Mouse (Mus musculus): ENCODE measurements around the gene Gstt3. TPM values are rescaled to one million over a fixed set of nuclear protein-coding genes. Genes with fewer than 3 reads are reported as not detected.

The Gstt3 gene
- polyA plus RNA-seq (2012; rRNA removed), result 8.6 and 10.4 TPM in 2 replicates

DNA sequence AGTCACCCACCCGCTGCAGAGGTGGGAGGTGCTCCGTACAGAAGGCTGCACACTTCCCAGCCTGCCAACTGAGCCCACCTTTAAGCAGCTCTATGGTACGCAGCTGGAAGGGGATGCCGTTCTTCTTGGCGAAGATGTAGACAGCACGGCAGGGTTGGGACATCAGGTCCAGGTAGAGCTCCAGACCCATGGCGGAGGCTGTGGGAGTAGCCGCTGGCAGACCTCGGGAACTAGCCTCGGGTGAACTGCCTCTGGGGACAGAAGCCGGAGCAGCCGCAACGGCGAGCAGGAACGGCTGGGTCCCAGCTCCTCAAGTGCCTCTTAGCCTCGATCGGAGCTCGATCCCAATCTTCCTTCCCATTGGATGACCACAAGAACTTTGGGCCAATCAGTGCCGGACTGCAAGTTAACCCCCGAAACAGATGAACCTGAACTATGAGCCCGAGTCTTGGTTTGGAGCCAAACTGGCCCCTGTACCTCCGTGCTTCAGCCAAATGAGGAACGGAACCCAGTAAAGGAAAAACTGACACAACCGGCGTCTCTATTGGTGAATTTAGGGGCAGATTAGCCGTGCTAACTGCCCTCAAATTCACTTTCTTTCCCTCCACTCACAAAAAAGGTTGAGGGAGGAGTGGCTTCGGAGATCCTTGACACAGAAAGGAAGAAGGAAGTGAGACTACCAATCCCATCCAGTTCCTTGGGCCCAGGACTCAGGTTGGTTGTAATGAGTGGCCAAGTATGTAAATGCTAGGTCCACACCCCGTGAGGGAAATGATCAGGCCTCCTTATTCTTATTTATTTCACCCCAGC is at the start of gene Gstt3, which contains the start of gene Gm20441:
Gene Gstt3, minus strand, starts transcription at position 646 of the 810 bp plus-strand sequence.
Gene Gm20441, minus strand, starts transcription at position 186 of the 810 bp plus-strand sequence.
- no peak for DNase-seq (ENCODE audit: extremely low spot score in 1 of 2, low spot score in 1 of 2)

DNA sequence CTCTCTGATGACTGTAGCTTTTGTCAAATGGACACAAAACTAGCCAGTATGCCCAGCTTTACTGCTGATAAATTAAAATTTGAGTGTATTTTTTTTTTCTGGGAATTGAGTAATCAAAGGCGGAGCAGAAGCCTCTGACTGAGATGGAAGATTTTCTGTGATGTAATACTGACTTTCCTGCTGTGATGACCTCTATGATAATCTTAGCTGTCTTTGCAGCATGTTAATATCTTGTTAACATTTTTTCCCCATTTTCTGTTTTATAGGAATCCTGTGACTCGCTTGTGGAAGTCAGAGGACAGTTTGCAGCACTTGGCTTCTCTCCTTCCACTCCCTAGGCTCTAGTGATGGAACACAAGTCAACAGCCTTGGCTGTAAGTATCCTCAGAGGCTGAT is 49.1 kb upstream of the Gstt3 start:
- no peak for DNase-seq (ENCODE audit: extremely low spot score in 1 of 2, low spot score in 1 of 2)

GRCm38 (mm10) chr10:75829529-75830274 is 48.5 kb upstream of the Gstt3 start:
- no peak for DNase-seq (ENCODE audit: extremely low spot score in 1 of 2, low spot score in 1 of 2)

- DNase-seq (ENCODE audit: extremely low spot score in 1 of 2, low spot score in 1 of 2), result peak in 1 of 2 experiments; percentile 35
Observed at GRCm38 (mm10) chr10:75828500-75828931, 47.3 kb upstream of the Gstt3 start.

DNA sequence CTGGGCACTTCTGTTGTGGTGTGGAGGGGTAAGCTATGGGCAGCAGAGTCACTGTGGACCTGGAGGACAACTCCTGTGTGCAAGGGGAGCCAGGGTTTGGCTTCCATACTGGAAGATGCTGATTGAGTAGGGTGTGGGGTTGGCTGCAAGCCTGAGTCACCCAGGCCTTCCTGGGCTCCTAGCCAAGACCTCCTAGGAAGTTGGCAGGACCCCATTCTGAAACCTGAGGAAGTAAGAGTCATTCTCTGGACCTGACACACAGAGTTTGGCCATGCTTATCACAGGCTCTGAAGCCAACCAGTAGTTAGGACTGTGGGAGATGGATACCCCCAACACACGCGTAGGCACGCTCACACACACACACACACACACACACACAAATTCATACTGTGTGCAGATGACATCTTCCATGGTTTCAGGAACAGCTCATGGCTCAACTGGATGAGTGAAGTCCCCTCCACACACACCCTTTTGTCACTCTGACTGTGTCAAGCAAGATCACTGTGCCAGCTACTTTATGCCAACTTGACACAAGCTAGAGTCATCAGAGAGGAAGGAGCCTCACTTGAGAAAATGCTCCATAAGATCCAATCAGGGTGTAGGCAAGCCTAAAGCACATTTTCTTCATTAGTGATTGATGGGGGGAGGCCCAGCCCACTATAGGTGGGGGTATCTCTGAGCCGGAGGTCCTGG is 46.6 kb upstream of the Gstt3 start:
- DNase-seq (ENCODE audit: extremely low spot score in 1 of 2, low spot score in 1 of 2), result no peak

GRCm38 (mm10) chr10:75824530-75824929 is 43.3 kb upstream of the Gstt3 start:
- DNase-seq (ENCODE audit: extremely low spot score in 1 of 2, low spot score in 1 of 2), result no peak

DNA sequence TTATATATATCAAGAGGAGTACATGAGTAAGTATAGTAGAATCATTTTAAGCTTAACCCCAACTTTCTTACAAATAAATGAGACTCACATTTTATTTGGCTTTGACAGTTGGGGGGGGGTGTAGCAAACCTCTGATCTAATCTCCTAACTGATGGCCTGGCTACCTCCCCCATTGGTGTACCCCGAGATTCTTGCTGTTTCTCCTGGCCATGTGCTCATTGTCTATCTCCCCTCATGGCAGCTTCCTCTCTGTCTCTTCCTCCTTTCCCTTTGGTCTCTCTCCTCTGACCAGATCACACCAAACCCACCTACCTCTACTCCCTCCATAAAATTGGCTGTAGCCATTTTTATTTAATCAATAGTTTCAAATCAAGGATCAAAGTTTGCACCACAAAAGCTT is 42.6 kb upstream of the Gstt3 start:
- no peak for DNase-seq (ENCODE audit: extremely low spot score in 1 of 2, low spot score in 1 of 2)

DNA sequence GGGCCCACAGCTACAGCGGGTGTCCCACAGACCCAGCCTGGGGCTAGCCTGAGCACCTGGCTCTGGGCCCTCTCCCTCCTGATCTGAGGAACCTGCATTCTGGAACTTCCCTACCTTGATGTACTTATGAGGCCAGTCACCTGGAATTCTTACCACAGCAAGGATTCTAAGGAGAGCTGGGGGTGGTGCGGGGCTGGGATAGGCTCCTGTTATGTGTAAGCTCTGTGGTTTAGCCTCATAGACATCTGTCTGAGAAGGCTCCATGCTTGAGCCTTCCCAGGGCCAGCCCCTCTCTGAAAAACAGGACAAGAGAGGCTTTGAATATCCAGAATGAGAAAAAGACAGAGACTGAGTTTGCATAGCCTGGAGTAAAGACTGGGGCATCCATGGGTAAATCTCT is 41.2 kb upstream of the Gstt3 start, which contains the start of gene Gstt4:
Gene Gstt4, minus strand, starts transcription at position 101 of the 400 bp plus-strand sequence.
- DNase-seq (ENCODE audit: extremely low spot score in 1 of 2, low spot score in 1 of 2), result no peak

DNA sequence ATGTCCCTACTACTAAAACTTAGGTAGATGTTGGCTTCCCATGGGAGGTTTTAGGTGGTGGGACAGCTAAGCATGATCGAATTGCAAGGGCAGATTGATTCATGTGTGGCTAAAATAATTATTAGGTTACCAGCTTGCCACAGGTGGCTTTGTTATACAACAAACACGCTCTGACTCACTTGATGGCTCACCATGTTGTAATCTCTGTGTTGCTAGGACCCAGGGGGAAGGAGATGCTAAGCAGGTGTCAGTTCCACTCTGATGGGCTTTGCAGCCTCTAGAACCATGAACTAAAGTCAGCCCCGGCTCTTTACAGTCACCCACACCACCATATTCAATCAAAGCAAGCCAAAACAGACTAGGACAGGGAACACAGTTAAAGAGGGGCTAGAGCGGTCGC is 38.7 kb upstream of the Gstt3 start:
- no peak for DNase-seq (ENCODE audit: extremely low spot score in 1 of 2, low spot score in 1 of 2)

- DNase-seq (ENCODE audit: extremely low spot score in 1 of 2, low spot score in 1 of 2), result no peak
Observed at GRCm38 (mm10) chr10:75818641-75819040, 37.4 kb upstream of the Gstt3 start.

GRCm38 (mm10) chr10:75804217-75804616 is 23.0 kb upstream of the Gstt3 start:
- DNase-seq (ENCODE audit: extremely low spot score in 1 of 2, low spot score in 1 of 2), result no peak

DNA sequence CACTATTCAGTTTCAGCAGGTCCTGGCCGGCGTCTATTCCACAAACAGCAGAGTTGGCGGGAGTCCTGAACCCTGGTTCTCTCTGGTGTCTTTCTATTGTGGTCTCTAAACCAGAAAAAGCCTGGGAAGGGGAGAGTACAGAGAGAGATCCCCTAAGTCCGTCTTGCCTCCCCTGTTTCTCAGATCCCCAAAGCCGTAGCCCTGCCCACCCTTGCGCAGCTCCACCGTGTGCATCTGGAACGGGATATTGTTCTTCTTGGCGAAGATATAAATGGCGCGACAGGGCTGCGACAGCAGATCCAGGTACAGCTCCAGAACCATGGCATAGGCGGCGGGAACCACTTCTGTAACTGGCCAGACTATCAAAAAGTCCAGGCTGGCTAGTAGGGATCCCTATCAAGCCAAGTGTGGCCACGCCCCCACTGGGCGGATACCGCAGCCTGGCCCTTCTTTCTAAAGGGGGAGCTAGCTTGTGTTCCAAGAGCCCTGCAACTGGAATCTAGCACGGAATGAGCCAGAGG is 17.0 kb upstream of the Gstt3 start, which contains the start of gene Gstt1:
Gene Gstt1, minus strand, starts transcription at position 409 of the 521 bp plus-strand sequence.
- peak in 1 of 2 experiments; percentile 9 for DNase-seq (ENCODE audit: extremely low spot score in 1 of 2, low spot score in 1 of 2)

DNA sequence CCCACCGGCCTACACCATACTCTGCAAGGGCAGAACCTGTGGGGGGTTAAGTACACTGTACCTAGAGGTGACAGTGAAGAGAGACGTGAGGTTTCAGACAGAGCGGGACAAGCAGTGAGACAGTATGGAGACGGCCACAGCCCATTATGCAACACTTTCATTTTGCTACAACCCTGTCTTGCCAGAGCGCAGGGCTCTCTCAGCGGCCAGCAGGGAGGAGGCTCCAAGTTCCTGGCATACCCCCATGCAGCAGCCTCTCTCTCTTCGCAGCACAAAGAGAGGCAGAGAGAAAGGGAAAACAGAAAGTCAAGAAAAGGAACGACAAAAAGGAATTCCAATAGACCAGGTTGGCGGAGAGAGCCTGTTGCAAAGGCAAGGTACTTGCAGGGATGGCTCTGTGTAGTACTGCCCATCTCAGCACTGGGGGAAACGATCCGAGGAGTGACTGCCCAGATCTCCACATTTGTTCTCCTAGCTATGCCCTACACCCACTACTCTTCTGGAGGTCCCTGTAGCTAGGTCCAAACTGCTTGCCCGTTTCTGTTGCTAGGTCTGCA is 16.5 kb upstream of the Gstt3 start:
- DNase-seq (ENCODE audit: extremely low spot score in 1 of 2, low spot score in 1 of 2), result peak in 1 of 2 experiments; percentile 45

DNA sequence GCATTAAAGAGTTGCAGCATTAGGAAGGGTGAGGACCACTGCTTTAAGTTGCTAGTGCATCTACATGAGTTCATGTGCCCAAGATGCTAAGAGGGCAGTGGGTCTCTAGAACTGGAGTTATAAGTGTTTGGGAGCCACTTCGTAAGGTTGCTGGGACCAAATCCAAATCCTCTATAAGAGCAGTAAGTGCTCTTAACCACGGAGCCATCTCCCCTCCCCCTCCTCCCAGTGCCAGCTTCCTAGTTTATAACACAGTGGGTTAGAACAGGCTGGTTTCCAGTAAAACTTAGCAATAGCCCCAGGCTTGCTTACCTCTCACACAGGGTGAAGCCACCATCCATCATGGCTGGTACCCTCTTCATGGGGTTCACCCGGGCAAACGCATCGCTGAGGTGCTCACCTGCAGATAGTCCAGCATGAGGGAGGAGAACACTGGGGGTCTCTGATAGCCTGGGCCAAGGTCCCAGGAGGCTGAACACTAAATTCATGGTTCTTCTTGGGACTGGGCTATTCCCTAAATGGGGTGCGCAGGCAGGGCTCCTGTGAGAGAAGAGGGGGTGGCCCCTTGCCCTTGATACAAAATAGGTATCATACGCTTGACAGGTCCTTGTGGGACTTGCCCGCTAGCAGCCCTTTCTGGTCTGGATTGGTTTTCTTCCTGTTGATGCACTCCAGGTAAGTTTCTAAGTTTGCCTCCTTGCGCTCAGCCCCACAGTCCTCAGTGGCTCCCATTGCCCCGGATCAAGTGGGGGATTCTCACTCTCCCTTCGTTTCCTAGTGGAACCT is 15.7 kb upstream of the Gstt3 start:
- no peak for DNase-seq (ENCODE audit: extremely low spot score in 1 of 2, low spot score in 1 of 2)

- no peak for DNase-seq (ENCODE audit: extremely low spot score in 1 of 2, low spot score in 1 of 2)
Observed at GRCm38 (mm10) chr10:75794880-75795279, 13.7 kb upstream of the Gstt3 start.

DNA sequence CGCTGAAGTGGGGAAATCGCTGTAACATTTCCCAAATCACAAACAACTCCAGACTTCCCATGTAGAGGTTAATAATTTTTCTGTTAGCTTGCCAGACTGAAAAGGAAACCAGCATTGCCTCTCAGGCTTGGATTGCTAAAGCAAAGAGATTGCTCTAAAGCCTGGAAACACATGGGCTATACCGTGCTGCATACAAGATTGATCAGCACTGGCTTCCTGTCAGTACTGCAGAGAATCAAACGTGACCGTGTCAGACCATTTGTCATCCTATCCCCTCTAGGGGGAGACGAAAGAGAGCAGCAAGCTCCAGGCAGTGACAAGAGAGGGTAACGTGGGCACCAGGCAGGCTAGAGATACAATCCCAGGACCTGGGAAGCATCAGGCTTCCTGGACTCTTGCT is 9.6 kb upstream of the Gstt3 start:
- DNase-seq (ENCODE audit: extremely low spot score in 1 of 2, low spot score in 1 of 2), result no peak

DNA sequence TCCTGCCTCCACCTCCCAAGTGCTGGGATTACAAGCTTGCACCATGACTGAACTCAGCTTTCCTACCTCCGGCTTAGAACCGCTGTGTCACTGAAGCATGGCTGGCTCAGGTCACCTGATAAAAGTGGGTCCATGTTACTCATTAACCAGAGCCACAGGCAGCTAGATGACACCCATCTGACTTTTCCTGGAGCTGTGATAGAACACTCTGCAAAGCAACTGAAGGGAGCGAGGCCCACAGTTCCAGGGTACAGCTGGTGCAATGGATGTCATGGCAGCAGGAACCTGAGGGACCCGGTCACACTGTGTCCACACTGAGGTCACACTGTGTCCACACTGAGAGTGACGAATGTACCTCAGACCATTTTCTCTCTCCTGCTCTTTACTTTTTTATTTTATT is 8.6 kb upstream of the Gstt3 start:
- DNase-seq (ENCODE audit: extremely low spot score in 1 of 2, low spot score in 1 of 2), result no peak

- DNase-seq (ENCODE audit: extremely low spot score in 1 of 2, low spot score in 1 of 2), result no peak
Observed at GRCm38 (mm10) chr10:75789081-75789735, 8.0 kb upstream of the Gstt3 start.

DNA sequence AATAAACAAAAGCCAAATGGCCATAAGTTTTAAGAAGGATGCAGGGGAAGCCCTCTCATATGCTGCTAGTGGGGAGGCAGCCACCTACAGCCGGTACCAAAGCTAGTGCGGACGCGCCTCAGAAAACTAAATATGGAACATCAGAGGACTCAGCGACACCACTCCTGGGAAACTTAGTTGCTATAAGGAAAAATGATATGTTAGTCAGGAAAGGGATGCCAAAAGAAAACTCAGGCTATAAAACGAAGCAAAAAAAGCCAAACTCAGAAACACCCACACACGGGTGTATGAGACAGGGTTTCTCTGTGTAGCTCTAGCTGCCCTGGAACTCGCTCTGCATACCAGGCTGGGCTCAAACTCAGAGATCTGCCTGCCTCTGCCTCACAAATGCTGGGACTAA is 7.1 kb upstream of the Gstt3 start:
- peak in 1 of 2 experiments; percentile 43 for DNase-seq (ENCODE audit: extremely low spot score in 1 of 2, low spot score in 1 of 2)
